Mouse (Mus musculus) liver, postnatal 0 days (tissue): ENCODE results near the gene Sele.

Experiments used
- CTCF ChIP-seq: sonication (generic); IDR thresholded peaks from 2 replicates; pipeline ENCODE4 v1.5.1; 2016; ENCODE audit warnings: antibody characterized with exemption, low read depth
- EP300 ChIP-seq: IDR thresholded peaks from 2 replicates; pipeline ENCODE4 v1.6.1; 2016; ENCODE audit warnings: antibody characterized with exemption, low read depth, mild to moderate bottlenecking

GRCm38 (mm10) chr1:164070461-164070860 lies 22.4 kb downstream of the Sele start:
- TF ChIP-seq CTCF (no peak), EP300 (no peak)
